Mouse (Mus musculus): ENCODE measurements at regions not wholly inside any gene's neighbourhood (a gene's known extent, or its start where the extent isn't known, plus 50 kb on each side); places are given as distances from the start of the nearest gene placed in this dataset.

GRCm38 (mm10) chr5:126123216-126123615 lies 591.6 kb downstream of the Tmem132b start:
- DNase-seq = no peak
- intact Hi-C loops (cut with DNase I) = no loop called here

GRCm38 (mm10) chr5:126127486-126127885 lies 595.9 kb downstream of the Tmem132b start:
- DNase-seq = no peak
- intact Hi-C loops (cut with DNase I) = no loop called here

GRCm38 (mm10) chr5:126148908-126149307 lies 617.3 kb downstream of the Tmem132b start:
- intact Hi-C loops (cut with DNase I) = no loop called here

GRCm38 (mm10) chr5:126155216-126155880 lies 623.8 kb downstream of the Tmem132b start:
- DNase-seq = no peak
- intact Hi-C loops (cut with DNase I) = no loop called here

More at GRCm38 (mm10) chr5:126148908-126149307, 617.3 kb downstream of the Tmem132b start:
- no peak for DNase-seq

- intact Hi-C loops (cut with DNase I) = no loop called here
- no peak for DNase-seq
Observed at GRCm38 (mm10) chr5:126186111-126186510, 654.5 kb downstream of the Tmem132b start.

- no peak for DNase-seq
- intact Hi-C loops (cut with DNase I) = no loop called here
Observed at GRCm38 (mm10) chr5:126199876-126200275, 668.3 kb downstream of the Tmem132b start.

GRCm38 (mm10) chr5:126201535-126201934 lies 670.0 kb downstream of the Tmem132b start:
- DNase-seq = no peak
- intact Hi-C loops (cut with DNase I) = no loop called here

- intact Hi-C loops (cut with DNase I) = no loop called here
Observed at GRCm38 (mm10) chr5:126201996-126202395, 670.4 kb downstream of the Tmem132b start.

GRCm38 (mm10) chr5:126217016-126217415 lies 685.4 kb downstream of the Tmem132b start:
- intact Hi-C loops (cut with DNase I) = no loop called here
- DNase-seq = no peak

More at GRCm38 (mm10) chr5:126201996-126202395, 670.4 kb downstream of the Tmem132b start:
- no peak for DNase-seq

- no peak for DNase-seq
- intact Hi-C loops (cut with DNase I) = no loop called here
Observed at GRCm38 (mm10) chr5:126217746-126218145, 686.2 kb downstream of the Tmem132b start.

GRCm38 (mm10) chr5:126223696-126224095 lies 692.1 kb downstream of the Tmem132b start:
- no peak for DNase-seq
- intact Hi-C loops (cut with DNase I) = no loop called here

- intact Hi-C loops (cut with DNase I) = no loop called here
- no peak for DNase-seq
Observed at GRCm38 (mm10) chr5:126230768-126231167, 699.2 kb downstream of the Tmem132b start.

- intact Hi-C loops (cut with DNase I) = no loop called here
Observed at GRCm38 (mm10) chr5:126238071-126238470, 706.5 kb downstream of the Tmem132b start.

GRCm38 (mm10) chr5:126245776-126246175 lies 714.2 kb downstream of the Tmem132b start:
- intact Hi-C loops (cut with DNase I) = no loop called here
- DNase-seq = no peak

More at GRCm38 (mm10) chr5:126238071-126238470, 706.5 kb downstream of the Tmem132b start:
- DNase-seq = no peak

GRCm38 (mm10) chr5:126250331-126250730 lies 718.8 kb downstream of the Tmem132b start:
- no peak for DNase-seq
- intact Hi-C loops (cut with DNase I) = no loop called here

GRCm38 (mm10) chr5:126254661-126255060 lies 723.1 kb downstream of the Tmem132b start:
- intact Hi-C loops (cut with DNase I) = no loop called here

GRCm38 (mm10) chr5:126257860-126258259 lies 726.3 kb downstream of the Tmem132b start:
- DNase-seq = no peak
- intact Hi-C loops (cut with DNase I) = no loop called here

More at GRCm38 (mm10) chr5:126254661-126255060, 723.1 kb downstream of the Tmem132b start:
- DNase-seq = no peak

GRCm38 (mm10) chr5:126266471-126266870 lies 734.9 kb downstream of the Tmem132b start:
- intact Hi-C loops (cut with DNase I) = no loop called here
- DNase-seq = no peak

- intact Hi-C loops (cut with DNase I) = no loop called here
Observed at GRCm38 (mm10) chr5:126266929-126267609, 735.5 kb downstream of the Tmem132b start.

GRCm38 (mm10) chr5:126268592-126268991 lies 737.0 kb downstream of the Tmem132b start:
- intact Hi-C loops (cut with DNase I) = no loop called here
- DNase-seq = no peak

More at GRCm38 (mm10) chr5:126266929-126267609, 735.5 kb downstream of the Tmem132b start:
- no peak for DNase-seq

GRCm38 (mm10) chr5:126274316-126274715 lies 742.7 kb downstream of the Tmem132b start:
- no peak for DNase-seq
- intact Hi-C loops (cut with DNase I) = no loop called here

Measured in heart, postnatal 36 days (tissue).